Mouse (Mus musculus) forebrain, embryonic 12.5 days (tissue): ENCODE data around the gene Hist2h2be. TPM values are rescaled to one million over a fixed set of nuclear protein-coding genes. Genes with fewer than 3 reads are reported as not detected.
"Not testable (repeated sequence)": the region's sequence is repeated elsewhere in the genome, so short reads cannot be mapped to it uniquely, and the experiment has no call there.

ENCODE experiments used
- ATAC-seq: fragments of 200-750 bp; cut with Nextera tagmentation; 2 replicates; pipeline ENCODE4 v1.8.0; 2017; ENCODE audit warnings: moderate TSS enrichment; ENCODE audit not compliant: low FRiP score
- H3K27ac ChIP-seq: fragments of 300-500 bp; sonication (generic); 2 replicates; pipeline ENCODE4 v1.5.1; 2016; ENCODE audit warnings: mild to moderate bottlenecking
- H3K27me3 ChIP-seq: fragments of 300-500 bp; sonication (generic); 2 replicates; pipeline ENCODE4 v1.6.1; 2016; ENCODE audit warnings: mild to moderate bottlenecking
- H3K36me3 ChIP-seq: fragments of 300-500 bp; sonication (generic); replicated peaks from 2 replicates; pipeline ENCODE4 v1.6.1; 2016; ENCODE audit warnings: mild to moderate bottlenecking
- H3K4me1 ChIP-seq: fragments of 300-500 bp; sonication (generic); 2 replicates; pipeline ENCODE4 v1.6.1; 2016
- H3K4me2 ChIP-seq: fragments of 300-500 bp; sonication (generic); 2 replicates; pipeline ENCODE4 v1.6.1; 2016; ENCODE audit warnings: mild to moderate bottlenecking, moderate library complexity
- H3K4me3 ChIP-seq: fragments of 300-500 bp; sonication (generic); replicated peaks from 2 replicates; pipeline ENCODE4 v1.5.1; 2016; ENCODE audit warnings: mild to moderate bottlenecking
- H3K9ac ChIP-seq: fragments of 300-500 bp; sonication (generic); 2 replicates; pipeline ENCODE4 v1.6.1; 2016; ENCODE audit warnings: mild to moderate bottlenecking
- H3K9me3 ChIP-seq: fragments of 300-500 bp; sonication (generic); 2 replicates; pipeline ENCODE4 v1.6.1; 2016
- WGBS: fragments of 180-500 bp; shearing (Covaris S2); methylation state at CpG from one replicate; pipeline ENCODE4 v1.1.7; 2016; 5-methylcytosine and 5-hydroxymethylcytosine counted together
- polyA plus RNA-seq: library from polyadenylated mRNA; unstranded; fragments of >200 nt; fragmentation: Nextera tagmentation; extraction: Ambion mirVana; gene quantifications from 2 replicates; pipeline ENCODE4 v1.2.1, GENCODE M21; 2016

Gene Hist2h2be
- polyA plus RNA-seq, 1 experiment from 2014 or later = 15.4 TPM

DNA sequence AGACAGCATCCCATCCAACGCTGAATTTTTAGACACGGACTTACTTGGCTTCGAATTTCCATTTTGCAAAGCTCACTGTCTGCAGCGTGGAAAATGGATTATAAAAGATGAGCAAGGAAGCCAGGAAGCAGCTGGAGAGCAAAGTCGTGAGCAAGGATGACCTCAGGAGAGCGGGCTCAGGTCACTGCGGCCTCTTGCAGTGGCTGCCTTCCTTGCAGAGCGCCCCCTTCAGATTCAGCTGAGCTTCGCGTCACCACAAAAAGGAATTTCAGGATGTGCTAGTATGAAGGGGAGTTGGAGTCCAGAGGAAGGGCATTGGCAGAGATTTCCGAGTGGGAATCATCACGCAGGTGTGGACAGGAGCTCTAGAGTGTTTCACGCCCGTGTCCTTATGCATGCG, 11.7 kb upstream of the Hist2h2be start:
- no peak overlapping the region for H3K4me3 ChIP-seq
- no peak overlapping the region for H3K4me2 ChIP-seq
- peaks cover 3% of the 10 kb centered on the region; the same call in 1 of the 2 replicates for H3K4me1 ChIP-seq
- 0 out of 2 replicates have a peak, but pooled peaks cover 3% of the 10 kb centered on the region for H3K27me3 ChIP-seq
- H3K9ac ChIP-seq = no peak overlapping the region
- no peak for ATAC-seq
- H3K27ac ChIP-seq = no peak overlapping the region
- WGBS = 23% methylated on average over 15 of the region's 15 CpGs
- H3K36me3 ChIP-seq = no peaks in the 10 kb centered on the region
- no peaks in the 10 kb centered on the region for H3K9me3 ChIP-seq

- no peaks in the 10 kb centered on the region for H3K9me3 ChIP-seq
- H3K4me3 ChIP-seq = peak overlapping the region; percentile 62
- peaks cover 34% of the 10 kb centered on the region for H3K4me1 ChIP-seq
- no peaks in the 10 kb centered on the region for H3K27me3 ChIP-seq
- ATAC-seq = peak; percentile 24
- under 1% methylated on average over 12 of the region's 12 CpGs for WGBS
- H3K27ac ChIP-seq = peak overlapping the region; percentile 99
- peak overlapping the region; percentile 87 for H3K9ac ChIP-seq
- H3K4me2 ChIP-seq = peak overlapping the region; percentile 72
- no peaks in the 10 kb centered on the region for H3K36me3 ChIP-seq
These were observed 1.7 kb upstream of the Hist2h2be start for GRCm38 (mm10) chr3:96219191-96219641.

DNA sequence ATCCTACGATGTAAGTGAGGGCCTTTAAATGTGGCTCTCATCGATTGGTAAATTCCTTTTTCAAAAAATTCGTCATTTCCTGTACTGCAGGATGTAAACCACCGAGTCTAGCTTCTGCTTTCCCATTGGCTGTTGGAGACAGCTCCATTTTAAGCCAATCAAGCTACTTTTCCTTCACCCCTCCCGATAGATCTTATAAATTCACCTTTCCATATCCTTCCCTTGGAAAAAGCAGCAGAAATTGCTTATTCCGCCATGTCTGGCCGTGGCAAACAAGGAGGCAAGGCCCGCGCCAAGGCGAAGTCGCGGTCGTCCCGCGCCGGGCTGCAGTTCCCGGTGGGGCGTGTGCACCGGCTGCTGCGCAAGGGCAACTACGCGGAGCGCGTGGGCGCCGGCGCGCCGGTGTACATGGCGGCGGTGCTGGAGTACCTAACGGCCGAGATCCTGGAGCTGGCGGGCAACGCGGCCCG, 1.2 kb upstream of the Hist2h2be start, which contains the start of the genes Bola1 and Hist2h2ab:
Gene Bola1, minus strand, starts transcription at position 49 of the 470 bp plus-strand sequence.
Gene Hist2h2ab, plus strand, starts transcription at position 205 of the 470 bp plus-strand sequence.
- Histone ChIP-seq H3K4me1 (peaks cover 37% of the 10 kb centered on the region), H3K4me2 (peak within 1 kb of the TSS; percentile 72)
- WGBS = under 1% methylated on average over 37 of the region's 37 CpGs

DNA sequence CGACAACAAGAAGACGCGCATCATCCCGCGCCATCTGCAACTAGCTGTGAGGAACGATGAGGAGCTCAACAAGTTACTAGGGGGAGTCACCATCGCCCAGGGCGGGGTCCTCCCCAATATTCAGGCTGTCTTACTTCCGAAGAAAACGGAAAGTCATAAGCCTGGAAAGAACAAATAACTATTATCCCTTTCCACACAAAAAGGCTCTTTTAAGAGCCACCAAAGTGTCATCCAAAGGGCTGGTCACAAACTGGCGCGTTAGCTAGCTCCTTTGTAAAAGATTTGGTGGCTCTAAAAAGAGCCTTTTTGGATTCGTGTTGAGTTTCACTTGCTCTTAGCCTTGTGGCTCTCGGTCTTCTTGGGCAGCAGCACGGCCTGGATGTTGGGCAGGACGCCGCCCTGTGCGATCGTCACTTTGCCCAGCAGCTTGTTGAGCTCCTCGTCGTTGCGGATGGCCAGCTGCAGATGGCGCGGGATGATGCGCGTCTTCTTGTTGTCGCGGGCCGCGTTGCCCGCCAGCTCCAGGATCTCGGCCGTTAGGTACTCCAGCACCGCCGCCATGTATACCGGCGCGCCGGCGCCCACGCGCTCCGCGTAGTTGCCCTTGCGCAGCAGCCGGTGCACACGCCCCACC, 671 bp upstream of the Hist2h2be start:
- H3K4me1 ChIP-seq = peaks cover 42% of the 10 kb centered on the region
- peak overlapping the region; percentile 62 for H3K4me3 ChIP-seq
- H3K27me3 ChIP-seq, H3K36me3 ChIP-seq, H3K9me3 ChIP-seq: not testable (repeated sequence)
- peak overlapping the region; percentile 99 for H3K27ac ChIP-seq
- peak; percentile 28; the same call in 1 of the 2 replicates for ATAC-seq
- under 1% methylated on average over 39 of the region's 47 CpGs for WGBS
- H3K4me2 ChIP-seq = peak overlapping the region; percentile 72
- H3K9ac ChIP-seq = peak overlapping the region; percentile 87

More for the DNA sequence above, 1.2 kb upstream of the Hist2h2be start, which contains the start of the genes Bola1 and Hist2h2ab:
- Histone ChIP-seq H3K9ac (peak within 1 kb of the TSS; percentile 87), H3K9me3 (no peaks in the 10 kb centered on the region), H3K27me3 (no peaks in the 10 kb centered on the region), H3K27ac (peak within 1 kb of the TSS; percentile 99), H3K4me3 (peak within 1 kb of the TSS; percentile 62), H3K36me3 (no peaks in the 10 kb centered on the region)
- peak; percentile 92 for ATAC-seq

DNA sequence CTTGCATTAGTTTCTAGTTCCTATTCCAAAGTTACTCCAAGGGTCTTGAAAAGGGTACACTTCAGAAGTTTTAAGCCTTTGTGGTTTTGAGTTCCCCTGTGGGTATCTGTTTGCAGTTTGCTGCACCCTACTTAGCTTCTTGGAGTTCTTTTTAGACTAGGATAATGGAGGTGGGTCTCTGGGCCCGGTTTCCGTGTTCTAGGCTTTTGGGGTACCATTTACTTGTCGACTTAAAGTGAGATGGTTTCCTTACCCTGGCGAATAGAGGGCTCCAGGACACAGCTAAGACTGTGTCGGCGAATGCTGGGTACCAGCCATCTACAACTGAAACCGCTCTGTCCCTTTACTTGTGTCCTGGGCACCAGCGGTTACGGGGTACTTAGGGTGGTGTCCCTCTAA, 720 bp downstream of the Hist2h2be start:
- Histone ChIP-seq H3K4me1 (peaks cover 55% of the 10 kb centered on the region), H3K9ac (peak overlapping the region; percentile 87), H3K9me3 (no peaks in the 10 kb centered on the region), H3K4me3 (peak overlapping the region; percentile 62), H3K27me3 (no peaks in the 10 kb centered on the region), H3K4me2 (peak overlapping the region; percentile 72), H3K27ac (peak overlapping the region; percentile 99), H3K36me3 (no peaks in the 10 kb centered on the region)
- no peak for ATAC-seq
- 13% methylated on average over 9 of the region's 9 CpGs for WGBS

GRCm38 (mm10) chr3:96222774-96223173, 1.9 kb downstream of the Hist2h2be start:
- 87% methylated on average over 4 of the region's 4 CpGs for WGBS
- H3K9ac ChIP-seq = 0 out of 2 replicates have a peak overlapping the region, but pooled peaks have one; percentile 87
- peak overlapping the region; percentile 72 for H3K4me2 ChIP-seq
- no peaks in the 10 kb centered on the region for H3K27me3 ChIP-seq
- H3K9me3 ChIP-seq = no peaks in the 10 kb centered on the region
- no peak overlapping the region for H3K4me3 ChIP-seq
- no peak overlapping the region for H3K27ac ChIP-seq
- peaks cover 55% of the 10 kb centered on the region for H3K4me1 ChIP-seq
- no peaks in the 10 kb centered on the region for H3K36me3 ChIP-seq
- no peak for ATAC-seq

- Histone ChIP-seq H3K4me1 (peaks cover 47% of the 10 kb centered on the region), H3K4me3 (no peak overlapping the region), H3K27ac (no peak overlapping the region), H3K4me2 (0 out of 2 replicates have a peak overlapping the region, but pooled peaks have one; percentile 13), H3K36me3 (no peaks in the 10 kb centered on the region), H3K9me3 (no peaks in the 10 kb centered on the region), H3K9ac (peak overlapping the region; percentile 25; the same call in 1 of the 2 replicates), H3K27me3 (no peaks in the 10 kb centered on the region)
- 20% methylated on average over 2 of the region's 2 CpGs for WGBS
- no peak for ATAC-seq
These were observed 4.5 kb downstream of the Hist2h2be start for GRCm38 (mm10) chr3:96225421-96225820.

DNA sequence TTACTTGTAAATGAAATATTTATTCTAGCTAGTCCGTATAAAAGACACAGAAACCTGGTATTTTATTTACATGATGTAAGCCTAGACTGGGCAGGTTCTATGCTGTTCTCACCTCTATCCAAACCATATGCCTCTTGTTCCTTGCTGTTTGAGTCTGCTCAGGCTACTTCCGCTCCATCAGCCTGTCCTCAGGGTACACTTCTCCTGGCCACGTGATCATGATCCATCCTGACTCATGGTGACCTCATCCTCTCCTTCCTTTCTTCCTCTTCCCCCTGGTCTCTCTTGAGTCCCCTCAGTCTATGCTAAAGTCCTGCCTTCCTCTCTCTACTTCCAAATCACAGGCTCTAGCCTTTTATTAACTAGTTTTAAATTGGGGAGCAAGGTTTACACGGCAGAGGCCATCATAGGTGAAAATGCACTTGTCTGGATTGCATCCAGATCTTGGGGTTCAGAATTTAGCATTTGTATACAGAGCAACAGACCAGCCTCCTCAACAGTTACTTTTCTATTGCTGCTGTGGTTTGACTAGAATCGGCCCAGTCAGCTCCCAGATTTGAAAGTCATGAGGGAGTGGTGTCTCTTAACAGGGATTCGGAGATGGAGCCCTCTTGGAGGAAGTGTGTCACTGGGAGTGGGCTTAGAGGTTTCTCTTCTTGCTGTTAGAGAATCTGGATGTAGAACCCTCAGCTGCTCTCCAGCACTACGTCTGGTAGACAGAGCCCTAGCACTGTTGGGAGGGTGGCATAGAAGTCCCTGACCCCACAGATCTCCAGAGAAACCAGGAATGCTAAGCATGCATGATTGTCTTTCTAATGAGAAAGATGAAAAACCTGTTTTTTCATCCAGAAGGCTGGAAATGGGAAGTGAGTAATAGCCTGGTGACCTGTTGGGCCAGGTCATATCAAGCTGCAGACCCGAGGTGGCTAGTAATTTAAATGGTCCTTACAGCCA, 6.1 kb downstream of the Hist2h2be start:
- Histone ChIP-seq H3K4me3 (no peak overlapping the region), H3K4me1 (peaks cover 36% of the 10 kb centered on the region), H3K9ac (no peak overlapping the region), H3K4me2 (no peak overlapping the region), H3K9me3 (no peaks in the 10 kb centered on the region), H3K36me3 (no peaks in the 10 kb centered on the region), H3K27me3 (no peaks in the 10 kb centered on the region), H3K27ac (no peak overlapping the region)
- ATAC-seq = no peak
- 74% methylated on average over 8 of the region's 8 CpGs for WGBS

DNA sequence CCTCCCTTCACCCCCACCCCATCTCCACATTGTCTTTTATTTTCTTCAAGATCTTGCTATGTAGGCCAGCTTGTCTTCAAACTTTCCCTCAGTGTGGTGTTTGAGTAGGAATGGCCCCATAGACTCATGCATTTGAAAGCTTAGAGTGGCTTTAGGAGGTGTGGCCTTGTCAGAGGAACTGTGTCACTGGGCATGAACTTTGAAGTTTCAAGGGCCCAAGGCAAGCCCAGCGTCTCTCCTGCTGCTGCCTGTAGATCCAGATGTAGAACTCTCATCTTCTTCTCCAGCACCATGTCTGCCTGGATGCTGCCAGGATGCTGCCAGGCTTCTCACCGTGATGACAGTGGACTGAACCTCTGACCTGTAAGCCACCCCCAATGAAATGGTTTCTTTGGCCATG, 7.9 kb downstream of the Hist2h2be start:
- Histone ChIP-seq H3K36me3 (no peaks in the 10 kb centered on the region), H3K27me3 (no peaks in the 10 kb centered on the region), H3K9me3 (no peaks in the 10 kb centered on the region), H3K9ac (no peak overlapping the region), H3K27ac (no peak overlapping the region), H3K4me3 (no peak overlapping the region), H3K4me2 (no peak overlapping the region), H3K4me1 (peaks cover 22% of the 10 kb centered on the region)
- WGBS = 83% methylated on average over 2 of the region's 2 CpGs
- ATAC-seq = no peak

- Histone ChIP-seq H3K9me3 (no peaks in the 10 kb centered on the region), H3K27ac (no peak overlapping the region), H3K36me3 (no peaks in the 10 kb centered on the region), H3K27me3 (no peaks in the 10 kb centered on the region), H3K9ac (no peak overlapping the region), H3K4me2 (no peak overlapping the region), H3K4me3 (no peak overlapping the region), H3K4me1 (peaks cover 11% of the 10 kb centered on the region)
- WGBS = 76% methylated on average over 2 of the region's 2 CpGs
- no peak for ATAC-seq
These were observed 9.5 kb downstream of the Hist2h2be start for GRCm38 (mm10) chr3:96230404-96230803.

DNA sequence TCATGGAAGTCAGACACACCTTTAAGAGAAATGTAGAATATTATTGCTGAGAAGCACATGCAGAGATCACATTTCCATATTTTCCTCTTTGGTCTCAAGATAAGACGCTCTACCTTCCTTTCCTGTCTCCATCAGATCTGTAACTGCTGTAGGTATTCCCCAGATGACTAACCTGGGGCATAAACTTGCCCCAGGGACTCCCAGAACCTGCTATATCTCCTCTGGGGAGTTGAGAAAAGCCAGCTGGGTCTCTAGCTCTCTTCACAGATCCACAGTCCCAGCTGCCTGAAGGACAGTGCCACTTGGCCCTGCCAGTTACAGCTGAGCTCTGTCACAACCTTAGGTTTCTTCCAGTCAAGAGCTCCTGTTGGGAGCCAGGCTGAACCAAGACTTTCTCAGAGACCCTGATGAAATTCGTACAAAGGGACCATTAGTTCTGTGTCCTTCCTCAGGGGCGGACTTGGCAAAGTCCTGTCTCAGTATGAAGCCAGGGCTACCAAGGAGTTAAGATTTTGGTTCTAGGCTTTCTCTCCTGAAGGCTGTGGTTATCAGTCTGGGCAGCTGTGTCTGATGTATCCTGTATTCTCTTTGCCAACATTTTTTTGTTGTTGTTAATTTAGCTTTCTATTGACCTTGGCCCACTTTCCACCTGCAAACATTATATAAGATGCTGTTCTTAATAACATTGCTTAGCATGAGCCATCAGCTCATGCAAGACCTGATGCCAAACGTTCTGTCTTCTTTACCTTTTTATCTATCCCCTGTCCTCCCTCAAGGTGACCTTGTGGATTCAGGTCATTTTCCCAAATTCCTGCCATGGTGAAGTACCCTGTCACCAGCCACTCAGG, 10.2 kb downstream of the Hist2h2be start:
- WGBS = 81% methylated on average over 4 of the region's 4 CpGs
- Histone ChIP-seq H3K4me1 (0 out of 2 replicates have a peak, but pooled peaks cover 4% of the 10 kb centered on the region), H3K9me3 (no peaks in the 10 kb centered on the region), H3K9ac (no peak overlapping the region), H3K36me3 (no peaks in the 10 kb centered on the region), H3K27me3 (no peaks in the 10 kb centered on the region), H3K4me2 (no peak overlapping the region), H3K4me3 (no peak overlapping the region), H3K27ac (no peak overlapping the region)
- no peak for ATAC-seq
